In genomic region chr12:103567129-103567528, GRCm38 (mm10) we compare ENCODE assay signal across 11 mouse cellular contexts. TPM values are rescaled to one million over a fixed set of nuclear protein-coding genes. Genes with fewer than 3 reads are reported as not detected.
DNase-seq lines count a peak whose midpoint lies in the region; ATAC-seq and TF ChIP-seq lines count a peak whose summit lies in the region.
"Had no signal": no experiment of that assay in that cellular context is flagged by ENCODE, and none has a peak within 500 bp of the region (broad histone marks: within the 10 kb centered on the region; RNA-seq: fewer than 3 reads in every experiment).

No protein-coding gene starts in this region.

- H3K9me3 ChIP-seq in intestine, postnatal 0 days (ENCODE audit: control insufficient read depth): no peaks in the 10 kb centered on the region
- H3K9me3 ChIP-seq in intestine, embryonic 15.5 days: no peaks in the 10 kb centered on the region
- H3K9me3 ChIP-seq: embryonic facial prominence, embryonic 15.5 days; limb, embryonic 12.5 days; midbrain, embryonic 13.5 days had no signal

- no peaks in the 10 kb centered on the region for H3K36me3 ChIP-seq in intestine, postnatal 0 days (ENCODE audit: control insufficient read depth, insufficient read depth)
- no peaks in the 10 kb centered on the region for H3K36me3 ChIP-seq in intestine, embryonic 15.5 days
- H3K36me3 ChIP-seq: embryonic facial prominence, embryonic 15.5 days; limb, embryonic 12.5 days; midbrain, embryonic 13.5 days had no signal

- peak; percentile 59 for TF ChIP-seq CTCF in intestine, postnatal 0 days (IDR thresholded peaks at IDR 0.05; ENCODE audit: low read depth)

- peak; percentile 6 for DNase-seq in cerebellum, adult 9-10 months
- no peak for DNase-seq in cerebellum, postnatal 4 days (ENCODE audit: low spot score in 2 of 2)
- peak; percentile 16 for DNase-seq in A20 (ENCODE audit: low read depth, low spot score)
- DNase-seq in kidney, adult 9 months: peak; percentile 36
- DNase-seq in natural killer cell, adult 2 months (ENCODE audit: low spot score in 2 of 2): no peak
- DNase-seq in B cell, adult 2 months: no peak

- no peak overlapping the region for H3K9ac ChIP-seq in intestine, postnatal 0 days (ENCODE audit: low read depth, low read length)
- H3K9ac ChIP-seq in intestine, embryonic 15.5 days: no peak overlapping the region
- H3K9ac ChIP-seq: embryonic facial prominence, embryonic 15.5 days; limb, embryonic 12.5 days; midbrain, embryonic 13.5 days had no signal

- H3K27ac ChIP-seq in intestine, postnatal 0 days (ENCODE audit: low read depth, low read length): no peak overlapping the region
- H3K27ac ChIP-seq in intestine, embryonic 15.5 days: no peak overlapping the region
- H3K27ac ChIP-seq: embryonic facial prominence, embryonic 15.5 days; limb, embryonic 12.5 days; midbrain, embryonic 13.5 days had no signal

- no peak overlapping the region for H3K4me2 ChIP-seq in intestine, postnatal 0 days (replicated peaks; ENCODE audit: low read depth)
- no peak overlapping the region for H3K4me2 ChIP-seq in intestine, embryonic 15.5 days (replicated peaks)
- H3K4me2 ChIP-seq: embryonic facial prominence, embryonic 15.5 days; limb, embryonic 12.5 days; midbrain, embryonic 13.5 days had no signal

- H3K4me1 ChIP-seq in intestine, postnatal 0 days (replicated peaks; ENCODE audit: control insufficient read depth, insufficient read depth, low read length): no peaks in the 10 kb centered on the region
- H3K4me1 ChIP-seq in intestine, embryonic 15.5 days (replicated peaks): no peaks in the 10 kb centered on the region
- H3K4me1 ChIP-seq: embryonic facial prominence, embryonic 15.5 days; limb, embryonic 12.5 days; midbrain, embryonic 13.5 days had no signal

- no peak overlapping the region for H3K4me3 ChIP-seq in intestine, postnatal 0 days (ENCODE audit: low read depth, low read length)
- no peak overlapping the region for H3K4me3 ChIP-seq in intestine, embryonic 15.5 days (replicated peaks)
- H3K4me3 ChIP-seq: embryonic facial prominence, embryonic 15.5 days; limb, embryonic 12.5 days; midbrain, embryonic 13.5 days had no signal

- WGBS in intestine, postnatal 0 days: 58% methylated on average over 3 of the region's 3 CpGs
- 67% methylated on average over 3 of the region's 3 CpGs for WGBS in intestine, embryonic 15.5 days

- ATAC-seq in intestine, postnatal 0 days: no peak
- ATAC-seq in intestine, embryonic 15.5 days: no peak
- ATAC-seq: midbrain, embryonic 13.5 days had no signal

- no peaks in the 10 kb centered on the region for H3K27me3 ChIP-seq in intestine, postnatal 0 days (replicated peaks; ENCODE audit: control insufficient read depth, insufficient read depth, low read length)
- no peaks in the 10 kb centered on the region for H3K27me3 ChIP-seq in intestine, embryonic 15.5 days (replicated peaks)
- H3K27me3 ChIP-seq: embryonic facial prominence, embryonic 15.5 days; limb, embryonic 12.5 days; midbrain, embryonic 13.5 days had no signal

RNA-seq across cellular contexts. Expression of gene Ppp4r4, which starts 35.0 kb away (rescaled TPM):
- polyA plus RNA-seq in intestine, postnatal 0 days (2015; fragmentation: Nextera tagmentation; extraction: Ambion mirVana): 0.56 and 0.65 TPM in 2 replicates
- 1.2 and 1.3 TPM in 2 replicates for polyA plus RNA-seq in intestine, embryonic 15.5 days (2015; fragmentation: Nextera tagmentation; extraction: Ambion mirVana)

Comparison
In these comparisons a context has a peak if more than half of its experiments do, and no peak if none do; other contexts are left out.
1. DNase-seq: peak in cerebellum, adult 9-10 months (single experiment), A20 (single experiment) and kidney, adult 9 months (single experiment); none in cerebellum, postnatal 4 days (0 of 2), natural killer cell, adult 2 months (0 of 2) and B cell, adult 2 months (0 of 2).